Mouse (Mus musculus) fibroblast of lung, adult 2 months (primary cell): ENCODE results near the gene Rhox4b.
"Not testable (repeated sequence)": the region's sequence is repeated elsewhere in the genome, so short reads cannot be mapped to it uniquely, and the experiment has no call there.

Experiments used
- DNase-seq: peaks from one replicate; pipeline ENCODE4 v3.0.0-alpha.2; 2011; ENCODE audit warnings: low read depth

Gene Rhox4b

DNA sequence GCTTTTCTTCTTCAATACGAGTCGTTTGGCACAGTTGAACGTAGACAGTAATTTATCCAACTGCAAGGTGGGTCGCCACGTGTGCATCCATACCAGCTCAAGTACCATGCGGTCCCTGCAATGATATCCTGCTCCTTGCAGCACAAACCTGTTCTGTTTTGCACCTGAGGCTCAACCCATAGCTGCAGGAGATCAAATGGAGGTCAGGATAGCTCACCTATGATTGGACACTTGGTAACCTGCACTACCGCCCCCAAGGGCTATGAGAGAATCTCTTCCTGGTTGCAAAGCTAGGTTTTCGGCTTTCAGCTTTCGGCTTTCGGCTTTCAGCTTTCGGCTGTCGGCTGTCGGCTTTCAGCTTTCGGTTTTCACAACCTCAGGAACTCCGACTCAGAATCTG lies at the start of gene Rhox4b:
TSS of gene Rhox4b (plus strand) at position 301 of the 400 bp plus-strand sequence.
- not testable (repeated sequence) for DNase-seq

DNA sequence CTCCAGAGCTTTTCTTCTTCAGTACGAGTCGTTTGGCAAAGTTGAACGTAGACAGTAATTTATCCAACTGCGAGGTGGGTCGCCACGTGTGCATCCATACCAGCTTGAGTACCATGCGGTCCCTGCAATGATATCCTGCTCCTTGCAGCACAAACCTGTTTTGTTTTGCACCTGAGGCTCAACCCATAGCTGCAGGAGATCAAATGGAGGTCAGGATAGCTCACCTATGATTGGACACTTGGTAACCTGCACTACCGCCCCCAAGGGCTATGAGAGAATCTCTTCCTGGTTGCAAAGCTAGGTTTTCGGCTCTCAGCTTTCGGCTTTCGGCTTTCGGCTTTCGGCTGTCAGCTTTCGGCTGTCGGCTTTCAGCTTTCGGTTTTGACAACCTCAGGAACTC lies 41.7 kb upstream of the Rhox4b start, which contains the start of gene Rhox4a2:
TSS of gene Rhox4a2 (plus strand) at position 301 of the 400 bp plus-strand sequence.
- not testable (repeated sequence) for DNase-seq

DNA sequence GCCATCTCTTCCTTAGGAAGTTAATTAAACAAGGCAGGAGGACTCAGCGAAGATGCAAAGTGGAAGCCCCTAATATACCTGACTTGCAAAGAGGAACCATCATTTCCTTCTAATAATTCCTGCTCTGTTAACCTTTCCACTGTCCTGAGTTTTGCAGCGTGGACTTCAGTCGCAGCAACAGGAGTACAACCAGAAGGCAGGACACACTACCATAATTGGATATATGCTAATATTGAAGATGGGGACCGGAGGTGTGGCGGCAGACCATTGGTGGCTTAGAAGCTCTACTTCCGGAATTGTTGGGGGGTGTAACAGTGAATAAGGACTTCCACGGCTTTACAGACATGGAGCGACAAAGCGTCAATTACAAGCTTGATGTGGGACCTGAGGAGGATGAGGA lies 20.5 kb upstream of the Rhox4b start, which contains the start of gene Rhox2b:
TSS of gene Rhox2b (plus strand) at position 301 of the 400 bp plus-strand sequence.
- not testable (repeated sequence) for DNase-seq

DNA sequence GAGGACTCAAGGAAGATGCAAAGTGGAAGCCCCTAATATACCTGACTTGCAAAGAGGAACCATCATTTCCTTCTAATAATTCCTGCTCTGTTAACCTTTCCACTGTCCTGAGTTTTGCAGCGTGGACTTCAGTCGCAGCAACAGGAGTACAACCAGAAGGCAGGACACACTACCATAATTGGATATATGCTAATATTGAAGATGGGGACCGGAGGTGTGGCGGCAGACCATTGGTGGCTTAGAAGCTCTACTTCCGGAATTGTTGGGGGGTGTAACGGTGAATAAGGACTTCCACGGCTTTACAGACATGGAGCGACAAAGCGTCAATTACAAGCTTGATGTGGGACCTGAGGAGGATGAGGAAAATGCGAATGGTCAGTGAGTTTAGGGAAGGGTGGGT lies 21.1 kb downstream of the Rhox4b start, which contains the start of gene Rhox2c:
TSS of gene Rhox2c (plus strand) at position 301 of the 400 bp plus-strand sequence.
- not testable (repeated sequence) for DNase-seq

DNA sequence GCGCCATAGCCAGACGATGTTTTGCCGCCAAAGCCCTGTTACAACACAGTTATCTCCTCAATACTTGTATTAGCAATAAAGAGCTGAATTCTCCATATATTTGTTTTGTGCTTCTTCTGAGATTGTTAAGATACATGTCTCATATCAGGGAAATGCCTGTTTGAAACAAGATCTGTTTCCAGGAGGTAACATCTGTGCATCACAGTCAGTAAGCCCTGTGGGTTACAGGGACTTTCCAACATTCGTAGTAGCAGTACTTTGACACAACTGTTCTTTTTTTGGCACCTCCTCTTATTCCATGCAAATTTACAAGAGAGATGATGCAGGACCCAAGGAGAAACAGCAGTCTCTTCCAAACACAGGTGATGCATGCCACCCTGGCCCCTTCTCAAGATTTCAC lies 26.0 kb downstream of the Rhox4b start, which contains the start of gene Rhox3c:
TSS of gene Rhox3c (plus strand) at position 301 of the 400 bp plus-strand sequence.
- not testable (repeated sequence) for DNase-seq

DNA sequence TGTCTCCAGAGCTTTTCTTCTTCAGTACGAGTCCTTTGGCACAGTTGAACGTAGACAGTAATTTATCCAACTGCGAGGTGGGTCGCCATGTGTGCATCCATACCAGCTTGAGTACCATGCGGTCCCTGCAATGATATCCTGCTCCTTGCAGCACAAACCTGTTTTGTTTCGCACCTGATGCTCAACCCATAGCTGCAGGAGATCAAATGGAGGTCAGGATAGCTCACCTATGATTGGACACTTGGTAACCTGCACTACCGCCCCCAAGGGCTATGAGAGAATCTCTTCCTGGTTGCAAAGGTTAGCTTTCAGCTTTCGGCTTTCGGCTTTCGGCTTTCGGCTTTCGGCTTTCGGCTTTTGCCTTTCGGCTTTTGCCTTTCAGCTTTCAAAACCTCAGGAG lies 47.7 kb downstream of the Rhox4b start, which contains the start of gene Rhox4c:
TSS of gene Rhox4c (plus strand) at position 301 of the 400 bp plus-strand sequence.
- DNase-seq, result not testable (repeated sequence)
